Mouse (Mus musculus) erythroblast, embryonic 14.5 days (primary cell): ENCODE measurements around the gene Klf5.

Experiments
- GATA1 ChIP-seq: IDR thresholded peaks from 2 replicates; pipeline ENCODE4 v1.6.1; 2012; ENCODE audit warnings: low read length, inconsistent platforms, mixed read lengths
- TAL1 ChIP-seq: IDR thresholded peaks from 3 replicates; pipeline ENCODE4 v1.6.1; 2012; ENCODE audit warnings: low read length, inconsistent platforms, mixed read lengths

DNA sequence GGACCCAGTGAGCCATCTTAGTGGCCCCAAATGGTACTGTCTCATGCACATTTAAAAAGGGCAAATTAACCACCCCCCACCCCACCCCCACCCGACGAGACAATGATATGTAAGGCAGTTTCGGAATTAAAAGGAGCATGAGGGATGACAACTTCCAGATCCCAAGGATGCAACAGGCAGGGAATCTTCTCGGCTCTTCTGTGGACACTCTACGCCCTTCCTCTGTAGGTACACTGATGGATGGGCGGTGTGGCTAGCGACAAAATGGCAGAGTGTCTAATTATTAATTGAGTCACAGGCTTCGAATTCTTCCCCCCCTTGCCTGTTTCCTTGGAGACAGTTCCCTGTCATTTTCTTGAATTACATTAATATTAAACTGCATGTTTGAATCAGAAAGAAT lies 40.5 kb downstream of the Klf5 start:
- no peak for TF ChIP-seq GATA1
- no peak for TF ChIP-seq TAL1
